Mouse (Mus musculus): Measurements from ENCODE around the gene Vps41.
A peak's percentile ranks its signal among the peaks of the same experiment; 100 is the strongest.

The Vps41 gene

DNA sequence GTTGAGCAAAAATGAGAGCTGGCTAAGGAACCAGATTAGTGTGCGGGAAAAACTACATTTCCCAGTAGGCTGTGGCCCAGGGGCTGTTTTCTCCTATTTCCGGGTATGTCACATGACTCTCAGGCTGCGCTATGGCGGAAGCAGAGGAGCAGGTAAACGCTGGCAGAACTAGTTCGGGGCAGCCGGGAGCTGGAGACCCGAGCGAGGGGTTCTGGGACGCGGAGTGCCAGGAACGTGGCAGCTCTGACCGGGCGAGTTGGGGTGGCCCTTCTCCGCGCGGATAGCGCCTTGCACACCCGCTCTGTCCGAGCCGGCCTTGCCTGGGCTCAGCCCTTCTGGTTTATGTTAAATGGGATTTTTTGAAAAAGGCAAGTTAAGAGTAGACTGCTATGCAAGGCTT lies at the start of gene Vps41:
Vps41 (plus strand) TSS at position 102 of the 400 bp plus-strand sequence.
- DNase-seq (ENCODE audit: low spot score), result peak; percentile 74

DNA sequence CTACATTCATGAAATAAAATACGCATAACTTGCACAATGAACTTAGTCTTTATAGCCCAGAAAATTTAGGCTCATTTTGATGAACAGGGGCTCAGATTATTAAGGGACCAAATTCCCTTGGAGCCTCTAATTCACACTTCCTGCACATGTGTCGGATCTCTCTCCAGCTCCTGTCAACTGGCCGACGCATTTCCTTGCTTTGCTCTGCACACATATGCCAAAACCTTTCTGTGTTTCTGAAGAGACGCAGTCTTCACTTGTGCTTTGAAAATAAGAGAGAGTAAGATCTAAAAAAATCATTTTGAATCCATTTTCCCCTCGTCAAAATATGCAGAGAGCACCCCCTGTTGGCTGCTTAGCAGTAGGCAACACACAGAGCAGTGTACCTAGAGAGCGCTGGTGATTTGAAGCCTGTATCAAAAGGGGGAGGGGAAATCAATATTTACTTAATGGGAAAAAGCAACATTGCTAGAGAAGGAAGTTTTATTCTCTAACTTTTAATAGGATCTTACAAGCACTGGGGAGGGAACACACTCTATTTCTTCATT lies 18.5 kb upstream of the Vps41 start:
- DNase-seq (ENCODE audit: low spot score), result peak; percentile 8

DNA sequence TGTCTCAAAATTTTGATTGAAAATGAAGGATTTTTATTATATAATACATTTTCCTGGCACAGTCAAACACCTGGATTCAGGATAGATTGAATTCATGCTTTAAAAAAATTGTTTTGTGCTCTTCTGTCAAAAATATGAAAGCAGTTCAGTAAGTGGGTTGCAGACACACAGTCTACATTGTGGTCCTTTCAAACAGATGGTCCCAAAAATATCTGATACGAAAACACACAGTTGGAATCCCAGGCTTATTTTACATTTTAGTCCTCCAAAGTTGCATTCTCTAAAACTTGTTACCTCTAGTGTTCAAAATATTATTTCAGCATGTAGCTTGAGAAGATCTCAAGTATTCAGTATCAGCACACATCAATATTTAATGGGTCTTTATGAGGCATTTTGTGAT lies 5.4 kb upstream of the Vps41 start:
- DNase-seq (ENCODE audit: low spot score), result no peak

DNA sequence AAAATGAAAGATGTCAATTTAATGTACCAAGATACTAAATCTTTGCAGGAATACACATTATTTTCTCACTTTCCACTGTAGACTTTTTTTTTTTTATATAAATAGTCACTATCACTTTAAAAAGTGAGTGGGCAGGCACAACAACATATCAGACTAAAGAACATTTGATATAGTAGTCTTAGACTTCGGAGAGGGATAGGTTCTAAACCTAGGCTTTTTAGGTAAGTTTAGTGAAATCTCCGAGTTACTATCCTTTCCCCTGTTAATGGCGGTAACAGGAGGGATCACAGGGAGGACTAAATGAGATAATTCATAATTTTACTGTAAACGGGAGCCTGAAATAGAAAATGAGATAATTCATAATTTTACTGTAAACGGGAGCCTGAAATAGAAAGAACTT lies 379 bp upstream of the Vps41 start:
- no peak for DNase-seq (ENCODE audit: low spot score)

DNA sequence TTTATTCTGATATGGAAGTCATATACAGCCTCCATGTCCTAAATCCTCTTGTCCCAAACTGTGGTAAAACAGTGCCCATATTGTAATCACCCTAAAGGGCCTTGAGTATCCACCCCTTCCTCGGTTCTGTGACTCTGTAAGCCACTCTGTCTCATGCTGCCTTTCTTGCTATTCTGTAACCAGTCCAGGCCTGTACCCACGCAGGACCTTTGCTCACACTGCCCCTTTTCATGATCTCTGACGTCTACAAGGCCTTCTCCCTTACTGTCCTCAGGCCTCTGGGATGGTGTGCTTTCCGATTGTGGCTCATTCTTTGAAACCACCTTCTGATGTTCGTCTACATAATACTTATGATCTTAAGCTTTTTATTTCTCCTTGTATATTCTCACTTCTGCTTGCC lies 1.4 kb downstream of the Vps41 start:
- no peak for DNase-seq (ENCODE audit: low spot score)

DNA sequence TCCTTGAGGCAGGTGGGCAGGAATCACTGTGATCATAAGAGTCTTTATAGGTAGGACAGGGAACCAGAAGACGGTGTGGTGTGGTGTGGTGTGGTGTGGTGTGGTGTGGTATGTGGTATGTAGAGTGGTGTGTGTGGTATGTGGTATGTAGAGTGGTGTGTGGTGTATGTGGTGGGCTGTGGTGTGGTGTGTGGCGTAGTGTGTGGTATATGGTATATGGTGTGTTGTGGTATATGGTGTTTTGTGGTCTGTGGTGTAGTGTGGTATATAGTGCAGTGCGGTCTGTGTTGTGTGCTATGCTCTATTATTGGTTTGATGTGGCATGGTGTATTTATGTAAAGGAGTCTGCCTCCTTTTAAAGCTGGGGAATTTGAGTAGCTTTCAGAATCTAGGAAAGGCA lies 13.6 kb downstream of the Vps41 start:
- DNase-seq (ENCODE audit: low spot score), result no peak

DNA sequence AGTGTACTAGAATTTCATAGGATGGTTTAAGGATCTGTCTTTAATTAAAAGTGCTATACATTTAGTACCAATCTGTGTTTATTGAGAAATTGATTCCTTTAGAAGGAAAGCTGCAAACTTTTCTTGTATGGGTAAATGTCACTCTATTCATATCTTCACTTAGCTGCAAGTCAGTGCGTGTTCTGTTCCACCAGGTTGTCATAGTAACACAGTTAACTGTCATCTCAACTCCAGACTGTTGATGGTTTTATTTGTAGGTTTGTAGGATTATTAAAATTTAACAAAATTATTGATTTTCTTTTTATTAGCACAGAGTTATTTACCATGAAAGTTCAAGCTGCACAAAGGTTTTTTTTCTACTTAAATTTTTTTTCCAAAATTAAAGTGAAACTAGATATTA lies 19.5 kb downstream of the Vps41 start:
- no peak for DNase-seq (ENCODE audit: low spot score)

DNA sequence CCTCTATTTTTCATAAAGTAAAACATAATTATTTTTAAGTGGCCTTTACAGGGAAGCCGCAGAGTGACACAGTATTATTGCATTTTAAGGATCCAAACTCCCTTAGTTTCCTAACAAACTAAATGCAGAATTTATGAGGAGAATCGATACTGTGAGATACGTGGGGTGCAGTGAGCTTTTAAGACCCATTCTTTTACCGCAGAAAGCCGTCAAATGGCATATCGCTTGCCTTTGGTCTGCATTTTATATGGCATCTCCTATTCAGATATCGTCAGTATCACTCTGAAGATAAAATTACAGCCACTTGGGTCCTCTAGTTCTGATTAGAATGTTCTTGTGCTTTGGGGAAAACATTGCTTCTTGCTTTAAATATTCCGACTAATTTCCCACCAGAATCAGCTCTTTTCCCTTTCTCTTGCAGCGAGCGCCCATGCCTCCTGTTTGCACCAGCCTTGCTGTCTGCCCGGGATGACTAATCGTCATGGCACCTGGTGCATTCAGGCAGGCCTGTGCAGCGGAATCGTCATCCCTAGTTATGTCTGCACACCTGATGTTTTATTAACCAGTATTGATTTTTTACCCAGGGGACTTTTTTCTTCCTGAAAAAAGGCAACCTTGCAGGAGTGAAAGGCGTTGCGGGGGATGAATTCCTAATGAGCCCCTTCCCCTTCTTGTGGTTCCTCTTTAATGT lies 26.6 kb downstream of the Vps41 start:
- peak; percentile 13 for DNase-seq (ENCODE audit: low spot score)

DNA sequence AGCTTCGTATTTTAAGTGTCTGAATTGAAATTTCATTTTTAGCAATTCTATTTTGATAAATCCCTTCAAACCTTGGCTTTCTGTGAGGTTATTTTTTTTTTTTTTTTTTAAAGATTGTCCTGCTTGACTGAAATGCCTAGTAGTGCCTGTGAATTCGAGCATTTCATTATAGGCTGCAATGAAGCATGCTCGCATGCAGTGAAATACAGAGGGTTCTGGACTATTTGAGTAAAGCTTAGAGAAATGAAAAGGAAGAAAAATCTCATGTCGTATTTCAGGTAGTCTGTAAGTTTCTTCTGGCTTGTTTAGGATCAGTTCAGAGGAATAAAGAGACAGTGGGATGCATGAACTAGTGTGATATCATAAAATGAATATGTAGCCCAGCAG lies 27.2 kb downstream of the Vps41 start:
- DNase-seq (ENCODE audit: low spot score), result no peak

DNA sequence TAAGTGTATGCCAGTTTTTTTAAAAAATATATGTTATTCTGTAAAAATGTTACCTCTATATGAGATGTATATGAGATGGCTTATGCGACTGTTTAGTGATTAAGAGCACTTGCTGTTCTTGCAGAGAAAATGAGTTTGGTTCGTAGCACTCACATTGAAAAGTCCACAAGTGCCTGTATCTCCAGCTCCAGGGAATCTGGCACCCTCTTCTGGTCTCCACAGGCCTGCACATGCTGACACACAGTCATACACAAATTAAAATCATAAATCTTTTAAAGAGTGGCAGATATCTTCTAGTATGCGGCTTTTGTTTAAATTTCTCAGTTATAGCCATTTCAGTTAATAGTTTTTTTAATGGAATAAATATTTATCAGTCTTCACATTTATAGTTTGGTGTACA lies 40.9 kb downstream of the Vps41 start:
- DNase-seq (ENCODE audit: low spot score), result no peak

DNA sequence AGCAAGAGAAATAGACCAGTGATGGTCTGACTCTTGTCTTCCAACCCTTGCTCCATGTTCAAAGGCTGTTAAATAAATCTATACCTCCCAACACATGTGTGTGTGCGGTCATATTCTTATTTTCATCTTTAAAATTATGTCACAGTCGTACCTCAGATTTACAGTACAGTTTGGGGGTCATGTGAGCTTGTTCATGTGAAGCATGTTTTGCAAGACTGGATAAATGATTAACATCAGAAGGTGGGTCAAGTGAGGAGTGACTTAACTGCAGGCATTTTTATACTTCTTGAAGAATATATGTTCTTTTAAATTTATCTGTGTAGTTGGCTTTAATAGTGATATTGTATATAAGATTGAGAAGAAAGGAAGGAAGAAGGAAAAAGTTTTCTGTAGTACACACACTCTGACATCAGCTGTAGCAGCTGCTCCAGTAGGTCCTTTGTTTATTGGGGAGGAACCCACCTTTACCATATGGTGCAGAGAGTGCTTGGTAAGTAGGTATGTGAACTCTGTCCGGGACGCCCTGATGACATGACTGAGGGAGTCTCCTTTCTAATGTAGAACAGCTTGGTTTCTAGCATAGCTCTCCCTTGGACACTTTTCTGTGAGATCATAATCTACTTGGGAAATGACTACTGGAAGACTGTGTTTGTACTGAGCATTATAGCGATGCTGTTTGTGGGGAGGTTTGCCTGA lies 42.4 kb downstream of the Vps41 start:
- DNase-seq (ENCODE audit: low spot score), result no peak

DNA sequence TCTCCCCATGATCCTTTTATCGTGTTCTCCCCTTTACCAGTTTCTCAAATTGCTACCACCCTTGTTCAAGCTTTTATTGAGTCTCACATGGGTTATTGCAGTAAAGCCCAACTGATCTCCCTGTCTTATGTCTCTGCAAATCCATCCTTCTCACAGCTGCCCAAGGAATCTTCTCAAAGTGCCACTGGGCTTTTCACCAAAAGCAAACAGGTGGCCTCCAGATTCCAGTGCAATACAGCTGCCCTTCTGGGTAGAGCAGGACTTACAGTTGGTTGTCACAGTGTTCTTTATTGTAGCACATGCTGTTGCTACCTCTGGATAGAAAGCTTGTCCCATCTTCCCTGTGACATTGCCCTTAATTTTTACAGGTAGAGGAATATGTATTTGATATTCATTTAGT lies 44.4 kb downstream of the Vps41 start:
- no peak for DNase-seq (ENCODE audit: low spot score)

DNA sequence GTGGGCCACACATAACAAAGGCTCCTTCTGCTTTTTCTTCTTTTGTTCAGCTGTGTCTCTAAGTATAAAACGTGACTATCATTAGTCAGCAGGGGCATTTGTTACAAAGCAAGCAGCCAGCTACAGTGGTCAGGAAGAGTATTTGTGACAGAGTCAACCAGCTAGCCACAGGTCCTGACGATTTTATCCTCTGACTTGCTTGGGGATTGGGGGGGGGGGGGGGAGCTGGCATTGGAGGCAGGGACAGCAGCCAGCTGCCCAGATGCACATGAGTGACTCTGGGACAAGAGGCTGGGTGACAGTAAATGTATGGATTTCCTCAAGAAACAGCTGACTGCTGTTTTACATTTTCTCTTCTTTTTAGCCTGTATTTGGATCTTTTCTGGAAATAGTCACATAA lies 50.8 kb downstream of the Vps41 start:
- DNase-seq (ENCODE audit: low spot score), result no peak

DNA sequence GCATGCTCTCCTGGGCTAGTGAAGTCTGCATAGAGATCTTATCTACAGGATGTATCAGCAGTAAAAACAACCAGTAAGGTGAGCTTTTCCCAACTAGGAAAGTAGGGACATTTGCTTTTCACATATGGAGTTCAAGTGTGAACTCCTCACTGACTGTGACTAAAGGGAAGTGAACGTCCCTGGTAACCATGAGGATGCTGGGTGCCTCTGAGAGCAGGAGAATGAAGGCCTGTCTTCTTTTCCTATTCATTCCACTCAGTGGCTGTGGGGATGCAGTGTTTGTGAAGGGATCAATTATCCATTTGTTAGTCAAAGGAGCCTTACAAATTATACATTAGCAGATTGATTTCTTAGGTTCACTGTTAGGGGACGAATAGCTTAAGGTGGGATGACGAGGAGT lies 51.4 kb downstream of the Vps41 start:
- DNase-seq (ENCODE audit: low spot score), result no peak

DNA sequence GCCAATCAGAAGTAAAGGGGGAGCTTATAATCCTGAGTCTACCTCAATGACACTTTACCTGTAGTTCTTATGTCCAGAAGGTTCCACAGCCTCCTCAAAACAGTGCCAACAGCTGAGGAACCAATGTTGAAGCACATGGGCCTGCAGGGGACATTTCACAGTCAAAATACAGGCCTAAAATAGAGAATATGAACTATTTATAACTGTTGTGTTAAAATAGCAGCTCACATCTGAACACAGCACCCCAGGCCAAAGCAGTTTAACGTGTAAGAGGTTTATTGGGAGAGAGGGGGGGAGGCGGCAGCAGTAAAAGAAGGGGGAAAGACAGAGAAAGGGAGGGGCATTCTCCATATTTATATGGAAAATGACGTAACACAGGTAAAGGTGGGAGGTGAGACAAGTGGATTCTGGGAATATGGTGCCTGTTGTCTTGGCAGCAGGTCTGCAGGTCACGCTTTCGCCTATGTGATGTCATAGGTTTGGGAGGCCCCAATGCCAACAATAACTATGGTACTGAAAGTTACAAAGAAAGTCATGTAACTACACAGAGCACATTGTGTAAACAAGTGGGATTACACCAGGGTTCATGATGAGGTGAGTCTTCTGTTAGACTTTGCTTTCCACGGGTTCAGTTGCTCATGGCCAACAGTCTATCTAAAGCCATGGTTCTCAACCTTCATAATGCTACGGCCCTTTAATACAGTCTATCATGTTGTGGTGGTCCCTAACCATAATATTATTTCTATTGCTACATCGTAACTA lies 56.5 kb downstream of the Vps41 start:
- no peak for DNase-seq (ENCODE audit: low spot score)

DNA sequence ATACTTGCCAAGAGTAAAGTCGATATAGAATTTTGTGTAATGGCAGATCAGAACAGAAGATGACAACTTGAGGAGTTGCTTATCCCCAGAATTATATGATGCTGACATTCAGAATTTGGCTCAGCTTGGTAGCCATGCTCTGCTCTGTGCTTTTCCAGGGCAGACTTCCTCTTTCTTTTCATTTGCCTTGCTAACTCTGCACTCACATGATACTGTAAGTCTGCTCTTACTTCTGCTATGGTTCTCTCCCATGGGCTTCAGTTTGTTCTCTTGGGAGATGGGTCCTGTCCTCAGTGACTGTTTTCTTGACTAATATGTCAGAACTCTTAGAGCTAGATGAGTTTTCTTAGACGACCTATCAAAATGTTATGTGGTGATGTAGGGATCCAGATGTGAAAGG lies 64.2 kb downstream of the Vps41 start:
- no peak for DNase-seq (ENCODE audit: low spot score)

DNA sequence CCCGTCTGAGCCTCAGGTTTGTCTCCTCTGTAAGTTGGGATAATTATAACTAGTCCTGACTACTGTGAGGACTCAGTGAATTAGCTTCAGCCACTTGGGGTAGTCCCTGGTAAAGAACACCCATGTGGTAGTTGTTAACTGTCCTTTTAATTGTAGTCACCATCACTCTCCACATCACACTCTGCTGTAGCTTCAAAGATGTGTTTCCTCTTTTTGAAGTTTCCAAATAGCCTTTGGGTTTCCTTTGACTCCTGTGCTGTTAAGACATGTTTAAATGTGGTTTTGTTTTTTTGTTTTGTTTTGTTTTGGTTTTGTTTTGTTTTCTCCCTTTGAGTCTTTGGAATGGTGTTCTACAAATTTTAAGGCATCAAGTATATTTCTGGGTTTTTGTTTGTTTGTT lies 68.6 kb downstream of the Vps41 start:
- no peak for DNase-seq (ENCODE audit: low spot score)

DNA sequence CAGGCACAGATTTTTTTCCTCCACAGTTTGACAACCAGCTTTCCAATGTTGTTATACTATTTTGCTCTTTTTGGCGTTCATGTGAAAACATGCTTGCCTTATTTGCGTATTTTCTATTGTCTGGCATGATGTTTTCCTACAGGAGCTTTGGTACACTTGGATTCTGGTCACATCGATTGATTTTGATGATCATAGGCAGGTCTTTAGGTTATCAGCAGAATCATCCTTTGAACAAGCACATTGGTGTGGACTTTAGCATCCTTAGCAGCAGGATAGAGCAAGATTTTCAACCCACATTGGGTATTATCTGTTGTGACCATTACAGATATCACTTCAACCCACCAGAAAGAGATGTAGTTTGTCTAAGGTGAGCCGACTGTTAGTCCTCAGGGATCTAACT lies 71.0 kb downstream of the Vps41 start:
- no peak for DNase-seq (ENCODE audit: low spot score)

DNA sequence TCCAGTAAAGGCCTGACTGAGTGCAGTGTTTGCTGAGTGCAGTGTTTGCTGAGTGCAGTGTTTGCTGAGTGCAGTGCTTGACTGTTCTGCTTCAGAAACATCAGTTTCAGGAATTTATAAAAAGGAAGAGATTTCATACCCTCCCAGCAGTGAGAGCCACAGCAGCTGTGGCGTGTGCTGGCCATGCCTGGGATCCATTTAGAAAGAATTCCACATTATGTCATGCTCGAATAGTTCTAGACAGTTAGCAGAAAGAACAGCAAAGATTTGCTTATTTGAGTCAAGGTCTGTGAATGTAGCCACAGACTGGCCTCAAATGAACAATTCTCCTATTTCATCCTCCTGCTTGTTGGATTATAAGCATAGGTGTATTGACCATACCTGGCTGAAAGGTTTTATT lies 71.6 kb downstream of the Vps41 start:
- no peak for DNase-seq (ENCODE audit: low spot score)

DNA sequence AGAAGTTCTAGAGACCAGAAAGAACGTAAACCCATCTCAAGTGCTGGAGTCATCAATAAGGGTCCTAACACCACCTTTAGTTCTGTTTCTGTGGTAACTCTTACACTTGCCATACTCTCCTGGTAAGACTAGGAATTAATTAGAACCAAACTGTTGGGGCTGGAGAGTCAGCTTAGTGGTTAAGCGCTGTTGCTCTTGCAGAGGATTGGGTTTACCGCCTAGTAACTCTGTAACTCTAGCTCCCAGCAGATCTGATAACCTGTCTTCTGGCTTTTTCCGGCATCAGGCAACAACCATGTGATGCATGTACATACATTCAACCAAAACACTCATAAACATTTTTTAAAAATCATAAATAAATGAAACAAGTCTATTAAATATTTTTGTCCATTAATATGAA lies 72.6 kb downstream of the Vps41 start:
- no peak for DNase-seq (ENCODE audit: low spot score)

DNA sequence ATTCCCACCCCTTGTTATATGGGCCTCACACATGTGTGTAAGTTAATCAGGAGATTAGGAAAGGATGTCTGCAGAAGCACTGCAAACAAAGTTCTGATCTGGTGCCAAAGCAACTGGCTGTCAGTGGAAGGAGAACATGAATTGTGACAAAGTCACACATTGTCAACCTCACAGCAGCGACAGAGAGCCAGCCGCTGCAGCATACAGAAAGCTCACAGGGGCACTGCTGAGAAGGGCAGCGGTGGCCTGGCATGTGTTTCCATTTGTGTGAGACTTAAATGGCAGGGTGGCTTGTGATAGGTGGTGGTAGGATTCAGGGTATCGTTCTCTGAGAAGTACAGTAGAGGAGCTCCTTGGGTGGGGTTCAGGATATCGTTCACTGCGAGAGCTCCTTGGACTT lies 73.0 kb downstream of the Vps41 start:
- DNase-seq (ENCODE audit: low spot score), result no peak

DNA sequence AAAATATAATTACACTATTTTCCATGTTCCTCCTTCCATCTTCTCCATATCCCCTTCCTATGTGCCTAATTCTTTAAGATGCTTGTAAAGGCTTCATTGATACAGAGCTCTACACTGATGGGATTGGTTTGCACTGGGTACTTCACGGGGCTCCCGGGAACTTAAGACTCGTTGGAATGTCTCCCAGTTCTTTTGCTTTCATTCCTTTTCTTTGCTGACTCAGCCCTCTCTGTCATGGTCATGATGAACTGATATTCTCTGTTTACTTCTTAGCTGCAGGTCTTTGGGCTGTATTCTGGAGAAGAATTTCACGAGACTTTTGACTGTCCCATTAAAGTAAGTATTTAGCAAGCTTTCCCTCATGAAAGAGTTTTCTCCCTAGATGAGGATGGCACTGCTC lies 74.2 kb downstream of the Vps41 start:
- DNase-seq (ENCODE audit: low spot score), result no peak

DNA sequence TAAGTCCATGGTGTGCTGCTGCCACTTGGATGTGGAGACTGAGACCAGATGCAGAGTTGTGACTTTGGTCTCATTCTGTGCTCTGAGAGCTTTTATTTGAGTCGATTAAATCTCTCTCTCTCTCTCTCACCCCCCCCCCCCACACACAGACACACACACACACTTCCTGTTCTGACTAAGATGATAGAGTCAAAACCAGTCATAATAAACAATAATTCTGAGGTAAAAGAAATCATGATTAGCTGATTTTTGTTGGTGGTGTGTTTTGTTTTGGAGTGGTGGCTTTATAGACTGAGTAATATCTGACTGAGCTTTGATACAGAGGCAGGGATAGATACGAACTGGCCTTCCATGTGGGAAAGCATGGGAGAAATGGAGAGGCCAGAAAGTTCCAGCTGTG lies 74.6 kb downstream of the Vps41 start:
- no peak for DNase-seq (ENCODE audit: low spot score)
